Mouse (Mus musculus): Measurements from ENCODE around the gene Tubb4b. TPM values are rescaled to one million over a fixed set of nuclear protein-coding genes. Genes with fewer than 3 reads are reported as not detected.

Gene Tubb4b
- polyA plus RNA-seq, 1 experiment from 2014 or later, result 554 TPM

DNA sequence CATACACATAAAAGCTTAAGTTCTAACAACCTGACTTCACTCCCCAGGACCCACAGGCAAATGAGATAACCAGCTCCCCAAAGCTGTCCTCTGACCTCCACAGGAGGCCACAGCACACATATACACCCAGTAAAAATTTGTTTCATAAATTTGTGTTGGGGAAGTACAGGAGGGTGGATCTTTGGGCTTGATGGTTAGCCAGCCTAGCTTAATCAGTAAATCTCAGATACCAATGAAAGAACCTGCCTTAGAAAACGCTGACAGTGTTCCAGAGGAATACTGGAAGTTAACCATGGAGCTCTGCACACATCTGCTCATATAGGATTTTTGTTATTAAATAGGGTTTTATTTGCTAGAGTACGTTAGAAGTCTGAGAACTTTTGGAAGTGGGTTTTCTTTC is 6.8 kb downstream of the Tubb4b start:
- no peaks in the 10 kb centered on the region for H3K4me1 ChIP-seq
- no peaks in the 10 kb centered on the region for H3K9me3 ChIP-seq
- H3K9ac ChIP-seq, result no peak overlapping the region
- 59% methylated on average over 2 of the region's 2 CpGs for WGBS
- H3K4me3 ChIP-seq, result no peak overlapping the region
- ATAC-seq (ENCODE audit: insufficient number of reproducible peaks, low FRiP score, low TSS enrichment, low read depth), result no peak
- H3K27ac ChIP-seq, result no peak overlapping the region
- 0 out of 2 replicates have a peak, but pooled peaks cover 4% of the 10 kb centered on the region for H3K27me3 ChIP-seq
- H3K36me3 ChIP-seq, result peaks cover 11% of the 10 kb centered on the region
- no peak overlapping the region for H3K4me2 ChIP-seq

DNA sequence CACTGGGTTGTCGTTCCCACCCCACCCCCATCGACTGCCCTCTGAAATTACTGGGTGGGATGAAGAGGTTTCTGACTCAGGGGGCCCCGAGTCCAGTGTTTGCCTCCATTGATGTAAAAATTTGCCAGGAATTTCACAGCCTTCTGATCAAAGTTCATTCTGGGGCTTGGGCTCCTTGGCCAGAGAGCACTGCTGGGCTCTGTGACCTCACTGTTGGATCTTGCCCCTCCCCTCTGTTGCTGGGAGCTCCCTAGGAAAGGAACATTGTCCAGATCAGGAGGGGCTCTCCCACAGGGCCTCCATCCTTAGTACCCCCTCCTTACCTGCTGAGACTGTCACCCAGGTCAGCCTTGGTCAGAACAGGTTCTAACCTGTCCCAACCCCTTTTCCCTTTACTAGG is 10.1 kb downstream of the Tubb4b start, which contains the start of gene Stpg3:
Gene Stpg3, minus strand, starts transcription at position 194 of the 400 bp plus-strand sequence.
- no peak within 1 kb of the TSS for H3K27ac ChIP-seq
- 65% methylated on average over 3 of the region's 3 CpGs for WGBS
- peaks cover 15% of the 10 kb centered on the region for H3K4me1 ChIP-seq
- H3K4me3 ChIP-seq, result no peak within 1 kb of the TSS
- H3K9ac ChIP-seq, result no peak within 1 kb of the TSS
- no peak within 1 kb of the TSS for H3K4me2 ChIP-seq
- no peaks in the 10 kb centered on the region for H3K9me3 ChIP-seq
- H3K27me3 ChIP-seq, result 0 out of 2 replicates have a peak, but pooled peaks cover 4% of the 10 kb centered on the region
- no peak for ATAC-seq (ENCODE audit: insufficient number of reproducible peaks, low FRiP score, low TSS enrichment, low read depth)
- peaks cover 4% of the 10 kb centered on the region; the same call in 1 of the 2 replicates for H3K36me3 ChIP-seq

DNA sequence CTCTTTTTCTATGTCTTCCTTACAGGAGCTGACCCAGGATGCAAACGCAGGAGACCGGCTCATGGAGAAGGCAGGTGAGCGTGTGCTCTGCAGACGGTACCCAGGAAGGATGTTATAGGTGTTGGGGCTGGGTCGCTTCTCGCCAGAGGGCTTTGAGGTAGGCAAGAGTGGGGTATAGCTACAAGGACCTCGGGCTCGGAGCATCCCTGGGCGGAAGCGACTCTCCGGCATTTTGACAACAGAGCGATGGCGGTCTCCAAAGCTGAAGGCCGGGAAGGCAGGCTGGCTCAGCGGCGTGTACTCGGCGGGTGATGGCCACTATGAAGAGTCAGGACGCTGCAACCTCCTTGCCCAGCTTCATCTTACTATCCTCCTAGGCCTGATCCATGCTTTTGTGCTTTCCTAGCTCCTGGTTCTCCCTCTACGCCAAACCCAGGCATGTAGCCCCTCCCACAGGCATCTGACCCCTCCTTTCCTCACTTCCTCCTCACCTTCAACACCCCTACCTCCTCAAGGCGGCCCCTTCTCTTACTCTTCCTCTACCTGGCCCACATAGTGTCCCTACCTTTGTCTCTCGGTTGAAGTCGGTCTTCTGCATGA is 11.1 kb downstream of the Tubb4b start:
- no peak overlapping the region for H3K4me2 ChIP-seq
- ATAC-seq (ENCODE audit: insufficient number of reproducible peaks, low FRiP score, low TSS enrichment, low read depth), result no peak
- H3K27ac ChIP-seq, result no peak overlapping the region
- H3K36me3 ChIP-seq, result peaks cover 8% of the 10 kb centered on the region
- H3K4me3 ChIP-seq, result no peak overlapping the region
- H3K9me3 ChIP-seq, result no peaks in the 10 kb centered on the region
- 0 out of 2 replicates have a peak, but pooled peaks cover 4% of the 10 kb centered on the region for H3K27me3 ChIP-seq
- H3K9ac ChIP-seq, result no peak overlapping the region
- WGBS, result 63% methylated on average over 23 of the region's 23 CpGs
- H3K4me1 ChIP-seq, result peaks cover 19% of the 10 kb centered on the region

DNA sequence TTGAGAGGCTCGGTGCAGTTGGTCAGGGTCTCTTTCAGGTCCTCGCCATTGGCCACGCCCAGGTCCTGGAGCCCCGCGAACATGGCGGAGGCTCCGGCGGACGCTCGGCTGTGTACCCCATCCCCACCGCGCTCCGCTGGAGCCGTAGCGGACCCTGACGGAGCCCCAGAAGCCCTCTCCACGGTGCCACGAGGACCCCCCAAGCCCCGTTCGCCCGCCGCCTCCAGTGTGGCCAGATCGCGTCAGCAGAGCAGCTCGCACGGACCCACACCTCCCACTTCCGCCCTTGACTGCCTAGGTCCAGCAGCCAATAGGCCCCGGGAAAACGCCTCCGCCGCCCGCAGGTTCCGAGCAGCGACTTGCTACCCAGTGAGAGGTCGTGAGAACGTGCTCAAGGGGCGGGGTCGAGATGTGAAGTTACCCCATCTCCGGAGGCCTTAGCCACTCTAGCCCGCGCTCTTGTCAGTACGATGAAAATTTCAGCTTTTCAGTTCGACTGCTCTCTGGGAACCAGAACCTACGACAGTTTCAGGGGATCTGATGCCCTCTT is 13.3 kb downstream of the Tubb4b start, which contains the start of gene Nelfb:
Gene Nelfb, minus strand, starts transcription at position 369 of the 550 bp plus-strand sequence.
- WGBS, result under 1% methylated on average over 44 of the region's 44 CpGs
- Histone ChIP-seq H3K27me3 (0 out of 2 replicates have a peak, but pooled peaks cover 4% of the 10 kb centered on the region), H3K4me3 (peak within 1 kb of the TSS; percentile 86), H3K27ac (peak within 1 kb of the TSS; percentile 93), H3K4me1 (peaks cover 19% of the 10 kb centered on the region), H3K9ac (peak within 1 kb of the TSS; percentile 80), H3K4me2 (peak within 1 kb of the TSS; percentile 59), H3K9me3 (no peaks in the 10 kb centered on the region), H3K36me3 (peaks cover 28% of the 10 kb centered on the region)
- ATAC-seq (ENCODE audit: insufficient number of reproducible peaks, low FRiP score, low TSS enrichment, low read depth), result peak; percentile 86

DNA sequence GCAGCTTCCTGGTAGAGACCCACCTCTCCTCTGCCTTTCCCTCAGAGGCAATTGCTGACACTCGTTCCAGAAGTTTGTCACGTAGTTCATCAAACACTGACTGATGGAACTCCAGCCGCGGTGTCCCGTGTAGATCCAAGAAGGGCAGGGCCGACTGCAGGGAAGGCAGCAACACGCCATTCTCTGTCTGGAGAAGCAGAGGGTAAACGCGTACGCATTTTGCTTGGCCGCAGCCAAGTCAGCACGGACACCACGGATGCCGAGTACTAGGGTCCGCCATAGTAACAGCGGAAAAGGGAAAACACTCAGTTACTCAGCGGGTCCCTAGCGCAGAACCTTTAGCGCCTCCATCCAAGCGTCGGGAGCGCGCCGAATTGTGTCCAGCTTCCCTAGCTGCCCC is 13.8 kb downstream of the Tubb4b start:
- Histone ChIP-seq H3K27me3 (0 out of 2 replicates have a peak, but pooled peaks cover 4% of the 10 kb centered on the region), H3K27ac (peak overlapping the region; percentile 93), H3K9me3 (no peaks in the 10 kb centered on the region), H3K9ac (peak overlapping the region; percentile 80), H3K4me3 (peak overlapping the region; percentile 86), H3K4me2 (peak overlapping the region; percentile 59), H3K36me3 (peaks cover 33% of the 10 kb centered on the region), H3K4me1 (peaks cover 19% of the 10 kb centered on the region)
- WGBS, result under 1% methylated on average over 24 of the region's 24 CpGs
- ATAC-seq (ENCODE audit: insufficient number of reproducible peaks, low FRiP score, low TSS enrichment, low read depth), result no peak

DNA sequence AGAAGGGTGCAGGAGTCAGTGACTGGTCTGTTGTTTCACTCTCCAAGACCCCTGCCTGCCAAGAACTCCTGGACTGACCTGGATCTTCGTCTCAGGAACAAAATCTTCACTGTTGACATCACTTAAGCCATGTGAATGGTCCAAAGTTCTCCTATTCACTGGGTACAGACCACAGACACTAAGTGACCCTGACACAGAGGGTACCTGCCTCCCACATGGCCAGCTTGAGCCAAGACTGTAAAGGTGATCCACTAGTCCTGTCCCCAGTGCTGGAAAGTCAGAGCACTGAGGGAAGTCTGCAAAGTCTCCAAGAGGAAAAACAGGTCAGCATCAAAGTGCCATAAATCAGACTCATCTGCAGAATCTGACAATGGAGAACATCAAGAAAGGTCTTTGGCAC is 16.9 kb downstream of the Tubb4b start:
- H3K4me2 ChIP-seq, result no peak overlapping the region
- no peak overlapping the region for H3K9ac ChIP-seq
- no peak overlapping the region for H3K27ac ChIP-seq
- no peak for ATAC-seq (ENCODE audit: insufficient number of reproducible peaks, low FRiP score, low TSS enrichment, low read depth)
- peaks cover 64% of the 10 kb centered on the region for H3K36me3 ChIP-seq
- H3K4me1 ChIP-seq, result peaks cover 19% of the 10 kb centered on the region
- no peak overlapping the region for H3K4me3 ChIP-seq
- H3K27me3 ChIP-seq, result no peaks in the 10 kb centered on the region
- no peaks in the 10 kb centered on the region for H3K9me3 ChIP-seq
- 90% methylated on average over 1 of the region's 1 CpGs for WGBS

DNA sequence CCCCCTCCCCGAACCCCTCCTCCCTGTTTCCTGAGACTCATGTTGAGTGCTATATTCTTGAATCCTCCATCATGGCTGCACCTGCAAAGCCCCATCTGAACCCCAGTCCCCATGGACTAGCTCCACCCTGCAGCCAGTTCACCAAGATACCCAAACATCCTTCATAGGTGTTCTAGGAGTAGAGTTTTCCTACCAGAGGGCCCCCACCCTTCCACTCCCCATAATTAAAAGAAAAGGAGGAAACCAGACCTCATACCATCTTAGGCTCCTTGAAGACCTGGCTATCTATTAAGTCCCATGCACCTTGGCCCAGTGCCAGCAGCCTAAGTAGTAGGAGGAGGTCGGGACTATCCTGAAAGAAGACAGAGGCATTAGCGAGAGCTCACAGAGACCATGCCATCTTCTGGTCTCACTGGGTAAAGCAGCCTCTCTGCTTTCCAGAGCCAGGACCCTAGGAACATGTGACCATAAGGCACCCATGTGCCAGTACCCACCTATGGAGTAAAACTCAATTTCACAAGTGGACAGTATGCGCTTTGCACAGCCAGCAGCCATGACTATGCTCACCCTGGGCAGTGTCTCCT is 20.8 kb downstream of the Tubb4b start:
- Histone ChIP-seq H3K27me3 (no peaks in the 10 kb centered on the region), H3K4me2 (no peak overlapping the region), H3K9me3 (no peaks in the 10 kb centered on the region), H3K9ac (no peak overlapping the region), H3K4me1 (no peaks in the 10 kb centered on the region), H3K27ac (no peak overlapping the region), H3K36me3 (peaks cover 98% of the 10 kb centered on the region), H3K4me3 (no peak overlapping the region)
- no peak for ATAC-seq (ENCODE audit: insufficient number of reproducible peaks, low FRiP score, low TSS enrichment, low read depth)
- 76% methylated on average over 4 of the region's 4 CpGs for WGBS

DNA sequence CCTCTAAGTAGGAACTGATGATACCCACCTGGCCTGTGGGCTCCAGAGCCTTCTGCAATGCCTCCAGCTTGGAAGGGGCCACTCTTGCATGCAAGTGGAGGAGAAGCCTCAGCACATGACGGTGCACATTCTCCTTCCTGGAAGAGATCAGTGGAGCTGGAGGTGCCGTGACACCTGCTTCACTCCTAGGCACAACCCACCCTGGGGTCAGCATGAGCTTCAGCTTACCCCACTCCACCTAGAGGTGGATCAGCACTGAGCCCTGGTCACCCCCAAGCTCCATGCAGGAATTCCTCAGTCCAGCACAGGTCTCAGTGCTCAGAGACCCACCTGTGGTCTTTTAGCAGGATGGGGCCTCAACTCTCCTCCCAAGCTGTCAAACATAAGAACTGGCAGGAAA is 23.9 kb downstream of the Tubb4b start:
- 85% methylated on average over 2 of the region's 2 CpGs for WGBS
- H3K27me3 ChIP-seq, result peaks cover 12% of the 10 kb centered on the region
- no peaks in the 10 kb centered on the region for H3K9me3 ChIP-seq
- no peak overlapping the region for H3K9ac ChIP-seq
- no peak for ATAC-seq (ENCODE audit: insufficient number of reproducible peaks, low FRiP score, low TSS enrichment, low read depth)
- H3K36me3 ChIP-seq, result peaks cover 75% of the 10 kb centered on the region
- peaks cover 14% of the 10 kb centered on the region; the same call in 1 of the 2 replicates for H3K4me1 ChIP-seq
- no peak overlapping the region for H3K4me2 ChIP-seq
- no peak overlapping the region for H3K4me3 ChIP-seq
- no peak overlapping the region for H3K27ac ChIP-seq

DNA sequence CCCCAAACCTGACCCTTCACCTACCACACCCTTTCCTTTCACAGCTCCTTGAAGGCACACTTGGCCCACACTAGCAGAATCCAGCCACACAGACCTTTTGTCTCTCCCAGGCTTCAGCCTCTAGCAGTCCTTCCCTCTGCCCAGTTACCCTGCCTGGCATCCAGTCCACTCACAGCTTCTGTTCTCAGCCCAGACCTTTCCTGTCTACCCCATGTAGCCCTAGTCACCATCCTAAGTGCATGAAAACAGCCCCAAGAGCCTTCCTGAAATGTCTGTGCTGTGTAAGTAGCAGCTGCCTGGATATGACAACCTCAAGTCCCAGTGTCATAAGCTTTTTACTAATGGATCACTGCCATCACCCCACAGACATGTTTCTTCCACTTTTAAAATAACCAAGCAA is 26.6 kb downstream of the Tubb4b start:
- Histone ChIP-seq H3K27me3 (peaks cover 29% of the 10 kb centered on the region), H3K9ac (no peak overlapping the region), H3K27ac (no peak overlapping the region; the same call in 1 of the 2 replicates), H3K4me2 (no peak overlapping the region), H3K4me3 (no peak overlapping the region), H3K36me3 (peaks cover 48% of the 10 kb centered on the region), H3K4me1 (peaks cover 35% of the 10 kb centered on the region), H3K9me3 (no peaks in the 10 kb centered on the region)
- ATAC-seq (ENCODE audit: insufficient number of reproducible peaks, low FRiP score, low TSS enrichment, low read depth), result no peak

DNA sequence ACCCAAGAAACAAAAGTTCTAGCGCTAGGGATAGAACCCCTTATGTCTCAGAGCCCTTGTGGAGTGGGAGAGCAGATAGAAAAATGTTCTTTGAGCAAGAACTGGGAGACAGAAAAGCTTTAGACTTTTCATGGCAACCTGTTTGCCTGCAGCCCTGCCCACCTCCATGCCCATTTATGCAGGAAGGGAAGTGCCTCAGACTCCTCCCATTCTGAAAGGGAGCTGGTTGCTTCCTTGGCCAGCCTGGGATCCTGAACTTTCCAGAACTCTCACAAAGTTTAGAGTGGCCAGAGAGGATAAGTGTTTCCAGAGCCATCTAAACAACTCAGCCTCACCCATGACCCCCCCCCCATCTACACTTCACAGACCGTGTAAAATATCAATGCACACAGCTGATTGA is 27.3 kb downstream of the Tubb4b start:
- no peak for ATAC-seq (ENCODE audit: insufficient number of reproducible peaks, low FRiP score, low TSS enrichment, low read depth)
- Histone ChIP-seq H3K9me3 (no peaks in the 10 kb centered on the region), H3K4me3 (no peak overlapping the region; the same call in 1 of the 2 replicates), H3K27me3 (peaks cover 29% of the 10 kb centered on the region), H3K4me2 (peak overlapping the region; percentile 41; the same call in 1 of the 2 replicates), H3K36me3 (peaks cover 40% of the 10 kb centered on the region), H3K9ac (no peak overlapping the region), H3K4me1 (peaks cover 35% of the 10 kb centered on the region), H3K27ac (peak overlapping the region; percentile 71; the same call in 1 of the 2 replicates)
- WGBS, result 36% methylated on average over 2 of the region's 2 CpGs

DNA sequence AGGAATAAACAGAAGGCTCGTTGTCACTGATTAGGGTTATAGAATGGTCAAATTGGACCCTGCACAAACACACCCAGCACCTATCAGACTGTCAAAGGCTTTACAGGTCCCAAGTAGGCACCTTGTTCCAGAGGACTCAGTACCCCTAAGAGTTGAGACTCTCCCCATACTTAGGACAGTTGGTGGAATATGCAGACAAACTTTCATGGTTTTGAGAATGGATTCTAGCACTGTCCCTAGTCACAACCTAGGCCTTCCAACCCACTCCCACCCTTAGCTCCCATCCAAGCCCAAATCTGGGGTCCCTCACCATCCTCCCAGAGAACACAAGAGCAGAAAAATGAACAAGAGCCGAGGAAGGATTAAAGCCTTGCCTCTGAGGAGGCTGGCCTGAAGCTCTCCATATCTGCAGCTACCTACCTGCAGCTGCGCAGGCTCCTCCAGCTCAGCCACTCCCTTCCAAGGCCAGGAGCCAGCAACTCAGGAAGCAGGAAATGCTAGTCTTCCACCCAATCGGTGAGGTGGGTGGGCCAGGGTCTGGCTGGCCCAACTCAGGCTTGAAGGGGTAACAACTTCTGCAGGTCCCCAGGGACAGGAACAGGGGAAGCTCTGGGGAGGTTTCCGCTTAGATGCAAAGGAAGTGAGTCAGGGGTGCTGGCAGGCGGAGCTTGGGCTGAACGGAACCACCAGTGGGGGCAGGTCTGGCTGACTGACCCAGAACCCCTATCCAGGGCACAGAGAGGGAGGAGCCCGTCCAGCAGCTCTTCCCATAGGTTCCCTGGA is 28.1 kb downstream of the Tubb4b start, which contains the start of gene Tor4a:
Gene Tor4a, minus strand, starts transcription at position 715 of the 783 bp plus-strand sequence.
- ATAC-seq (ENCODE audit: insufficient number of reproducible peaks, low FRiP score, low TSS enrichment, low read depth), result no peak
- Histone ChIP-seq H3K4me2 (peak within 1 kb of the TSS; percentile 41), H3K9ac (0 out of 2 replicates have a peak within 1 kb of the TSS, but pooled peaks have one; percentile 14), H3K27ac (peak within 1 kb of the TSS; percentile 71), H3K9me3 (no peaks in the 10 kb centered on the region), H3K27me3 (peaks cover 29% of the 10 kb centered on the region), H3K4me1 (peaks cover 35% of the 10 kb centered on the region), H3K4me3 (peak within 1 kb of the TSS; percentile 32), H3K36me3 (peaks cover 32% of the 10 kb centered on the region)
- WGBS, result 5% methylated on average over 8 of the region's 8 CpGs

Data from limb, embryonic 15.5 days (tissue).